Mouse (Mus musculus) megakaryocyte, adult 5-6 weeks (primary cell): ENCODE data around the gene Mdga1. TPM values are rescaled to one million over a fixed set of nuclear protein-coding genes. Genes with fewer than 3 reads are reported as not detected.

Experiments
- ATAC-seq: 2 replicates; pipeline ENCODE4 v1.8.0; 2016; ENCODE audit warnings: mild to moderate bottlenecking, inconsistent platforms; ENCODE audit not compliant: poor library complexity, severe bottlenecking
- total RNA-seq, 2 experiments: library from RNA; stranded (forward) in 1 of 2; stranded (reverse) in 1 of 2; fragments of 153-499, 151-499 nt in 1 of 2; fragments of 221-1000, 200-1000 nt in 1 of 2; gene quantifications; 2 replicates each; pipeline versions ENCODE4 v1.2.3 to v1.2.4; 2015 to 2017

The Mdga1 gene
- total RNA-seq, 2 experiments from 2014 or later = 2.1 to 3.4 TPM

DNA sequence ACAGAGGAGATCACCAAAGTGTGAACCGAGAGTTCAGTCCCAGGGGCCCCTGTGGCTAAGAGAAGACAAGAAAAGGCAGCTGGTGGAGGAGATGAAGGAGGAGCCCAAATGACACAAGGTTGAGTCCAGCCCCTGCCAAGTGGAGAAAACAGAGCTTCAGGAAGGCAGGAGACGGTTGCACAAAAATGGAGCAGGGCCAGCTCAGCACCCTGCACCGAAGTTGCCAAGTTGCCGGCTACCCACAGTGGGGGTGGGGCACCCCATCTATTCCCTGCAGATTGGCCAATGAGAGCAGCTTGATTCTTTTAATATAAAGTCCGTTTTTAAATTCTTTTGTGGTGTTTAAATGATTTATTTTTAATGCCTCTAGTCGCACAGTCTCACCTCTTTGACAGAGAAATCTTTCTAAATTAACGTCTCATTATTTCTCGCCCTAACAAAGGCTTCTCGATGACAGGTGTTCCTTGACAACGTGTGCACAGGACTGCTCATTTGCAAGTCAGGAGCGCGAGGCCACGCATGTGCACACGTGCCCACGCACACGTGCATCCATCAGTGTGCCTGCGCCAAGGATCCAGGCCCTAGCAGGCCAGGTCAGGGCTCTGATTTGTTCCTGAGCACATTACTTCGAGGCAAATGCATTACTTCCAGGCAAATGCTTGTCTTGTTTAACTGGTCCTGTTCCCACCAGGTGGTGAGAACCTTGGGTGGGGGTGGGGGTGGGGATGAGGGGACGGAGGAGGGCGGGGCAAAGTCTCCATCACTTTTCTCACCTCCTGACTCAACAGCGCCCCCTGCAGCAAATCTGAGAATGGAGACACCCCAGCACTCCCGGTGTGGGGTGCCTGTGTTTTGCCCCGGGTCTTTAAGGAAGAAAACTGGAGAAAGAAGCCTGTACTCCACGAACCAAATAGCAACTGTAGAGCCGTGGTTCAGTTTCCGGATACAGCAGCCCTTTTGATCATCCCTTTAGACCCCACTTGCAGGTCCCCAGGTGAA is 44.0 kb downstream of the Mdga1 start:
- ATAC-seq = no peak

DNA sequence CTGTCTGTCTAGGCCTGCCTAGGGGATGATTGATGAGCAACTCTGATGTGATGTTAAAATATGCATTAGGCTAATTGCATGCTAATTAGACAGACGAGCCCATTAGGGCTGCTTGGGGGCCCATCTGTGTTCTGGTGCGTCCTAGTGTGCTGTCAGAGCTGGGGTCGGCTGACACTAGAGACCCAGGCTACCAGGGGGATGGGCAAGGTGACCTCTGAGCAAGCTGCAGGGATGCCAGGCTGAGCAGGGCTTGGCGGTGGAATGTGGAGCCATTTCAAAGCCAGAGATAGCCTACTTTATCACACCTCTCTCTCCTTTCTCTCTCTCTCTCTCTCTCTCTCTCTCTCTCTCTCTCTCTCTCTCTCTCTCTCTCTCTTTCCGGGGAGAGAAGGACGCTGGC is 49.8 kb downstream of the Mdga1 start:
- no peak for ATAC-seq

DNA sequence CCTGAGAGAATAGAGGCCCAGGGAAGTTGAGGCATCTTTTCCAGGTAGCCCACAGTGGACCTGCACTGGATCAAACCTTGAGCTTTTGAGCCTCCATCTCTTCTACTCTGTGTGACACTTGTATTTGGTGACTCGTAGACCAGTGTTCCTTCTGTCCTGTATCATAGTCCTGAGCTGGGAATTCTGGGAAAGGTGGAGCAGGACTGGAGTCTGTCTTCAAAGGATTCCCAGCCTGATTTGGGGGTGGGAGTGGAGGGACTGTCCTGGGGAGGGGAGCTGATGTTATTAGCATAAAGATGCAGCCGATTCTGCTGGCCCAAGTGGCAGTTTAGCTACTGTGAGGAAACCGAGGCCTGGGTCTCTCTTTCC is 50.4 kb downstream of the Mdga1 start:
- ATAC-seq = no peak

DNA sequence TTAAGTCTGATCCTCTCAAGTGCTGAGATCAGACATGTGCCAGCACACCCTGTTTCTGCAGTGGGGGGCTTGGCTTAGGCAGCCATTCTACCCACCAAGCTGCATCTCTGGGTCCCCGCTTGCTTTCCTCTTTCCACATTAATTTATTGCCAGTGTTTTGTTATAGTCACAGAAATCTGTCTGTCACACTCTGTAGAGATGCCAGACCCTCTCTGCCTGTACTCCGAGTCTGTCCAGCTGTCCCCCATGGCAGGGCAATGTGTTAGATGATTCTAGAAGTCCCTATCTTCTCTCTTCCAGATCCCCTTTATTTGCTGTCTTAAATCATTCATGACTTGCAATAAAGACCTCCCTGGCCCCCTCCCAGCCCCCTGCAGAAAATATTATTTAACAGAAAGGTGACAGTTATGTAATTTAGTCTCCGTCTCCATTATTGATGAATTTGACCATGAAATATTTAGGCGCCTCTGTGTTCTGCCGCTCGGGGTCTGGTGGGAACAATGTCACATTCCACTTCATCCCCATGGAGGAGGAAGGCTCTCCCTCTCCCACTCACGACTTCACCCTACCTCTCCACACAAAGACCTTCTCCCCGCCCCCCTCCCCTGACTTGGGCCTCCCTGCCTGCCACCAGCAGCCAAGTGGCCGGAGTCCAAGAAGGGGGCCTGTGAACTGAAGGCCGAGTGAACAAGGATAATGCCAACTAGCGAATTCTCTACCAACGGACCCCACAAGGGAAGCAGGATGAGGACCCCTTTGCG is 50.9 kb downstream of the Mdga1 start:
- ATAC-seq = no peak

DNA sequence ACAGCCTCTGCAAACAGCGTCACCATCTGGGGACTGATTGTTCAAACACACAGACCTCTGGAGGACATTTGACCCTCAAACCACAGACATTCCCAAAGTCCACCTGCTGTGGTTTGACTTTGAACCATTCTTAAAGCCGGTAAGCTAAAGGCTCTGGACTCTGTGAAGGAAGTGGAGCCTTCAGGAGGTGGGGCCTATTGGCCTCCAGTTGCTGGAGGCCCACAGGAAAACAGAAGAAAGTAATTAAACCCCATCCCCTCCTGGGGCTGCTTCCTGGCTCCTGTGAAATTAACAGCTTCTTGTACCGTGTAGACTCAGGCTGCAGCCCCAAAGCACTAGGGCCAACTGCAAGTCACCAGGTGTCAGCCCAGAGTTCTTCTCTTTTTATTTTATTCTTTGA is 52.9 kb downstream of the Mdga1 start:
- ATAC-seq = no peak

DNA sequence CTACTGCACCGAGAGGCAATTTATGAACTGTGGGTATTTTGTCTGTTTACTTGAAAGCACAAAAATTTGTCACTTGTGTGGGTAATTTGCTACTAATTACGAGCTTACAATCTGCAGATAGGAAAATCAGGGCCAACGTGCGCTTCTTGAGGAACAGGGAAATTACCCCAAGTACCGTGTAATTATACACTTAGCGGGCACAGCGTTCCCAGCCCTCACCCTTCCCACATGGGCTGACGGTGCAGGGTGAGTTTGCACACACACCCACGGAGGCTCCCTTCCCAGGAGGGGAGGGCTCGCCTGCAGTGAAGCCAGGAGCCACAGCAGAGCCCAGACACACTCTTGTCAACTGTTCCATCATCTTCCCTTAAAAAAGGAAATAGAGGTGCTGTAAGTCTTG is 54.1 kb downstream of the Mdga1 start:
- no peak for ATAC-seq

DNA sequence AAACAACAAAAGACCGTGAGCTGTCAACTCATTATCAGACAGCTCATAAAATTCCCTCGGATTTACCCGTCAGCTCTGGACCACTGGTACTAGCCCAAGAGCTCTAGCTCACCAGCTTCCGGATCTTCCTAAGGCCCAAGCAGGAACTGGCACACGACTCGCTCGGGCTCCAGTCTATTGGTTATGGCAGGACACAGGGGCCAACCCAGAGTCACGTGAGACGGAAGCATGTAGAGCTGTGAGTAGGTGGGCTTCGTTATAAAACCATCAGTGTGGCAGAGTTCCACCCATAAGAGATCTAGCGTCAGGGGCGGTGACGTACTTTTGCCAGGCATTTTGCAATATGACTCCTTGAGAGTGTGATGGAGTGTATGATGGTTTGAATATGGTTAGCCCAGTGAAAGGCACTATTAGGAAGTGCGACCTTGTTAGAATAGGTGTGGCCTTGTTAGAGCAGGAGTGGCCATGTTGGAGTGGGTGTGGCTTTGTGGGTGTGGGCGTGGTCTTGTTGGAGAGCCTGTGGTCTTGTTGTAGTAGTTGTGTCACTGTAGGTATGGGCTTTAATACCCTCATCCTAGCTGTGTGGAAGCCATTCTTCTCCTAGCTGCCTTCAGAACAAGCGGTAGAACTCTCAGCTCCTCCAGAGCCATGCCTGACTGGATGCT is 56.5 kb downstream of the Mdga1 start:
- ATAC-seq = no peak

DNA sequence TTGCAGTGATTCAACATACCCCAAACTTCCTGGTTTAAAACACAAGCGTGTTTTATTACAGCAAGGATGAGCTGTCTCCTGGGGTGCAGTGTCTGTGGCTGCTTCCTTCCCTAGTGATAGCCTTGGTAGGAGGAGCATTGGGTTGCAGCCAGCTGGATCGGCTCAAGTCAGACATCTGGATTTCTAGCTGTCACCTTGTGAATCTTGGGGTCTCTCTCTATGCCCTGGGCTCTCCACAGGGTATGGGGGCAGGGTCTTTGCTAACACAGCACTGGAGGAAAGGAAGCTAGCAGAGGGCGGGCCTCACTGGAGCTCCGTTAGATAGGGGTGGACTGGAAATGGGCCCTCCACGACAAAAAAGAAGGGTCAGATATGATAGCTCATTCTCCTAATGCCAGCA is 57.2 kb downstream of the Mdga1 start:
- no peak for ATAC-seq

DNA sequence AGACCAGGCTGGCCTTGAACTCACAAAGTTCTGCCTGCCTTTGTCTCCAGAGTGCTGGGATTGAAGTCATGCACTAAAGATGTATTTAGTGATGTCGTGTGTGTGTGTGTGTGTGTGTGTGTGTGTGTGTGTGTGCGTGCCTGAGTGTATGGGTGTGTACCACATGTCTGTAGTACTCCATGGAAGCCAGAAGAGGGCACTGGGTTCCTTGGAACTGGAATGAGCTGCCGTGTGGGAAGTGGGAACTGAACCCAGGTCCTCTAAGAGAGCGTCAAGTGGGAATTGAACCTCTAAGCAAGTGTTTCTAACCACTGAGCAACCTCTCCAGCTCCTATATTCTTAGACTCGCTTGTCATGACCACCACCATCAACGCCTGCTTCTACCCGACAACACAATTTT is 60.9 kb downstream of the Mdga1 start:
- ATAC-seq = no peak

DNA sequence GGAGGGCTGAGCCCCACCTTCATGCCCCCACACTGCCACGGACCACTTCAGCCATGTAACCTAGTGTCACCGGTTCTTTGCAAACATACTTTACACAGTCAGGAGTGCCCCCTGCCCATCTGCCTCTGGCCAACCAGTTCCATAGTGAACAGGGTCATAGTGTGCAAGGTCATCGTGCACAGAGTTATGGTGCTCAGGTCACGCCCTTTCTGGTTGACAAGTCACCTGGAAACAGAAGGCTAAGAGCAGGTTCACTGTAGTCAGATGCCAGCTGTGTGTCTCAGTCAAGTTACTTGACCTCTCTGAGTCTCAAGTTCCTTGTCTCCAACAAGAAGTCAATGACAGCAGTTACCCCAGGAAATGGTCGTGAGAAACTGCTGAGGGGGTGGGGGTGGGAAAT is 65.2 kb downstream of the Mdga1 start:
- ATAC-seq = no peak

DNA sequence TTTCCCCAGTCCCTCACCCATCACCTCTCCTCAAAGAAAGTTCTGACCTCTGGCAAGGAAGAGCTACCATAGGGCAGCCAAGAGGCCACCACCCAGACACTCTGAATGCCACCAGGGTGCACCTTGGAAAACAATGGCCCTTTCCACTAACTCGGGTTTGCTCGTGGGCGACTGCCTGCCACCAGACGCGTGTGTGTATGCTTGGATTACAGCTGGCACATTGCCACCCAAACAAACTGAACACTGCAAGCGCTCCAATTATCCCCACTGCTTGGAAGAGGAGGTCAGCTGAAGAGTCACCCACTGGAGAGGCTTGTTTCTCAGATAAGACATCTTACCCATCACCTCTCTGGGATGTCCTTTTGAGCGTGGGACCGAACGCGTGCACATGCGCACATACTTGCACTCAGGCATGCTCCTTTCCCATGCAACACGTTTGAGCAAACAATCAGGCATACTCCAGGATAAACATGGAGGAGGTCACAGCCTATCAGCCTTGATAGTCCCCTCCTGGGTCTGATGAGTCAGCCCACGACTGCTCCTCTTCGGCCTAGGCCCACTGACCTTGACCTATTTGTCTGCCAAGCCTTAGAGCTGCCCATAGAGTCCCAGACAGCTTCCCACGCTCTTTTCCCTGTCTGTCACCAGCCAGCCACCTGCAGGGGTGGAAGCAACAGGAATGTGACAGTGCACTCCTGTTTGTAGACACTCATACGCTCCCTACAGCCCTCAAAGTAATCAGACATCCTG is 67.3 kb downstream of the Mdga1 start:
- no peak for ATAC-seq

DNA sequence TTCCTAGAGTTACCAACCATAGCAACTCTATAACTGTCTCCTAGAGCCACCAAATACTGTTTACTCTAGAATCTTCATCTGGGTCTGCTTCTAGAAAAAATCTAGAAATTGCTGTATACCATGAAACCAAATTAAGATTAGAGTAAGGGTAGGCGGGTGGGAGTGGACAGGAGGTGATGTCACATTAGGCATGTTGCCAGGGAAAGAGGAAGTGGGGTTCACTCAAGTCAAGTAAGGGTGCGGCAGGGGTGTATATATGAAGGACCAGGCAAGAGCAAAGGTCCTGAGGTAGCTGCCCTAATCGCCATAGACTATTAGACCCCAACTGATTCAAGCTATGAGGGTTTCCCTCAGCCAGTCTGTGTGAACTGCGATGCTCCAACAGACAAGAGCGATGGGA is 69.6 kb downstream of the Mdga1 start:
- no peak for ATAC-seq

DNA sequence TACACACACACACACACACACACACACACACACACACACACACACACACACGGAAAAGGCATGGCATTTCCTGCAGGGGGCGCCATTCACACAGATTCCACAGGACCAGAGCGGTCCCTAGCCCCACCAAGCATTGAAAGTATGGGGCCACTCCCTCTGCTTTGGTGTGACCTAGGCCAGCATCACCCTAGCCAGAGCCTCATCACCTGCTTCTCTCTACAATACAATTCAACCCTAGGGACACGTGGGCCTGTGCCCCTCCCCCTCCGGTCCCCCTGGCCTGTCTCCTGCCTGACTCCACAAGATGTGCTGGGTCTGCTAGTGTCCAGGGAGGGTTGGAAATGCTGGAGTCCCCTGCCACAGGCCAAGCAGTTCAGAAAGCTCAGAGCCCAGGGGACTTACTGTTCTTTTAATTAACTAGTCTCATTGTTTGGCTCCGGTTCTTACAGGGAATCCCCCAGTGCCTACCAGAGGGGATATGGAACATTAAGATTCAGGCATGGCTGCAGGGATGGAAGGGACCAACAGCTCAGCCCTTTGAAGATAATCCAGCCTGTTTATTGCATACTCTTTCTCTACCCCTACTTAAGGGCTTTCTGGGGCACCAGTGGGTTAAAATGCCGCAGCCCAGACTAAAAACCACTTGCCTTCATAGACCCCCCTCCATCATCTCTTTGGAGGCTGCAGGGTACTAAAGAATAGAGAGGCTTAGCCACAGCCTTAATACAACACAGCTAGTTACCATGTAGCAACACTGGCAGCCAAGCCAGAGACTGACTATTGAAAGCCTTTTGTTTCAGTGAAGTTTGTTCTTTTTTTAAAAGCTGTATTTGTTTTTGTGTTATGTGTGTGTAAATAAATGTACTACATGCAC is 73.5 kb downstream of the Mdga1 start:
- ATAC-seq = no peak

DNA sequence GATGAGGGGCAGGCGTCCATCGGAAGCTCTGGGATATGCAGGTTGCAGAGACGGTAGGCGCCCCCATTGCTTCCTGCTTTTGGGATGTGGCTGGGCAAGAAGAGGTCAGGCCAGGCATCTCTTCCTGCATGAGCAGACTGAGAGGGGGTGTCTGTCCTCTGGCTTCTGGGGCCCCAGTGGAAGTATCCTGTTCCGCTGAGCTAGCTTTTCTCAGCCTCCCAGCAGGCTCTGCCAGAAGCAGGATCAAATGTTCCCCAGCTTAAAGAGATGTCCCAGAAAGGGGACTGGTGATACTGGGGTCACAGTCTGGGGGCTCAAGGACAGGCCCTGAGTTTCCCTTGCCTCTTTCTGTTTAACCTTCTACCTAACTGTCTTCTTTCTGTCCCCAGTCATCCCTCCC is 74.3 kb downstream of the Mdga1 start:
- ATAC-seq = no peak

DNA sequence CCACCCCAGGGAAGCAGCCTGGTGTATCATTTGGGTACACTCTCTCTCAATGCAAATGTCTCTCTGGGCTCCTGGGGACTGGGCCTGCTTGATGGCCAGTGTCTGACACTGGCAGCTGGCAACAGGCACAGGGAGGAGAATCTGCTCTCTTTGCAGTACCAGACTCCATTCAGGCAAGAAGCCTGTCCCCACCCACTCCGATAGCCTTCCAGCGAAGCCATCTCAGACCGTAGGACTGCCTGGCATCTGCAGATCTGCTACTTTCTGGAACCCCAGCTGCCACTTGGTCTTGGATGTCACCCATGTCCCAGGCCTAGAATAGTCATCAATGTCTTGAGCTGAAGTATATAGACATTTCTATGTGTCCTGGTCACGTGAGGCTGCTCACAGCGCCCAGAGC is 74.9 kb downstream of the Mdga1 start:
- no peak for ATAC-seq

DNA sequence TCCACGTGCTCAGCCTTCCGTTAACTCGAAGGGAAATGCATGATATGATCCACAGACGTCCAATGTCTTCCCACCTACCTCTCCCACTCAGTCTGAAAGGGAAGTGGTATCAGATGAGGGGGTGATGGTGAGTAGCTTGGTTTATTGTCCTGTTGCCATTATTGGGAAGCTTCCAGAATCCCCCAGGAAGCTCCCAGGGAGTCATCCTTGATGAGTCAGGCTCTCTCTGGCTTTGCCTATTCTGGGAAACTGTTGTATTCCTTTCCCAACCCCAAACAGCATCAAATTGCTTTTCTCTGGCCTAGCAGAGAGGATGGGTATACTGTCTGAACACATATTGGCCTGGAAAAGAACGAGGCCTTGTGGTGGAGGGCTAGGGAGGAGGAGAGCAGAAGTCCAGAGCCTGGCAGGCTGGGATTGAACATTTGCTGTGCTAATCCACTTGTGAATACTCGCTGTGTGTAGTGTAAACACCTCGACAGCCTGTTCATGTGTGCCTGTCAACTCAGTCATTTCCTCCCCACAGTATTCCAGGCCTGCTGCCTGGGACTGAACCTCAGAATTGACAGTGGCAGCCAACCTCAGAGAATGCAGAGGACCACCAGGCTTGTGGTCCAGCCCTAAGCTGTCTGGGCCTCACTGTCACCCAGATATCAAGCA is 79.3 kb downstream of the Mdga1 start:
- no peak for ATAC-seq

DNA sequence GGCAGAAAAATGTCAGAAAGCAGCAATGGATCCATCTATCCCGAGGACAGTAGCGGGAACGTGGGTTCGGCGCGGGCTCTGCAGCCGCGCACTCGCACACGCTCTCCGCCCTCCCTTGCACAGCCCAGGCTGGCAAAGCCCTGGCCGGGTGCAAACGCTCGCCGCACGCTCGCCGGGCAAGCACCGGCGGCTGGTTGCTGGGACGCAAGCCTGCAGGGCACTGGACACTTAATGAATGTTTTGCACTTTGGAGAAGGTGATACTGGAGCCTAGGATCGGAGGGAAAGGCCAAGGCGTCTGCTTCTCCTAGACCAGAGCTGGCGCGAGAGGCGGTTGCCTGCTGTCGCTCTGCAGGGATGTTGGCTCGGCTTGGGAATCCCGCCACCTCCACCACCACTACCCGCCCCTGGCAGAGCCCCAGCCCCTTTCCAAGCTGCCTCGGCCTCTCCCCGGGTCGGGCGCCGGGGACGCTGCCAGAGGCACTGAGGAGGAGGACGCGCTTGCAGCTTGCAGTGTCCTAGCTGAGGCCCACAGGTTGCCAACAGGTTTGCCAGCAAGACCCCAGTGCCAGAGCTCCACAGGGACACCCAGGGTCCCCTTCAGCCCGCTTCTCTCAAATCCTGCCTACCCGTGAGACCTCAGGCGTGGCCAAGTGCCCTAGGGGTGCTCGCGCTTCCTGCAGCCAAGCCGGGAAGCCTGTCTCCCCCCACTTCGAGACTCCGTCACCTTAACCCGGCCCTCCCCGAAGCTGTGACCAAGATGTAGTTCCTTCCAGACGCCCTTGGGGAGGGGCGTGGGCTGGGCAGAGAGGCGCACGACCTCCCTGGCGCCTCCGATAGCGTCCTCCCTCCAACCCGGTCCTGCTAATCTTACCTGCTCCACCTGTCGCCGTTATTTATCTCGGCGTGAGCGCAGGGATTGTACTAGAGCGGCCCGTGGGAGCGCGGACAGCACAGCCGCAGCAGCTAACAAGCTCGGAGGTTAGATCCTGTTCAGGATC is 80.6 kb downstream of the Mdga1 start:
- ATAC-seq = no peak
